Mouse (Mus musculus) myocyte (in vitro differentiated cells): ENCODE results near the gene Nat9.

Experiments
- CEBPB ChIP-seq: IDR thresholded peaks from 2 replicates; pipeline ENCODE4 v1.6.1; 2011; ENCODE audit warnings: mild to moderate bottlenecking, moderate library complexity; ENCODE audit not compliant: poor library complexity, insufficient read depth, severe bottlenecking
- E2F4 ChIP-seq: IDR thresholded peaks from one replicate; pipeline ENCODE4 v1.6.1; 2011; ENCODE audit warnings: mild to moderate bottlenecking, control low read depth, moderate library complexity; ENCODE audit not compliant: insufficient read depth
- MAX ChIP-seq: IDR thresholded peaks from one replicate; pipeline ENCODE4 v1.6.1; 2011; ENCODE audit warnings: low read depth, mild to moderate bottlenecking, control low read depth
- POLR2A ChIP-seq: IDR thresholded peaks from one replicate; pipeline ENCODE4 v1.6.1; 2011; ENCODE audit warnings: low read depth, mild to moderate bottlenecking, control low read depth, moderate library complexity; ENCODE audit not compliant: insufficient read length
- POLR2AphosphoS2 ChIP-seq: IDR thresholded peaks from one replicate; pipeline ENCODE4 v1.6.1; 2011; ENCODE audit warnings: low read depth, control low read depth; ENCODE audit not compliant: insufficient read length
- REST ChIP-seq: IDR thresholded peaks from one replicate; pipeline ENCODE4 v1.6.1; 2011; ENCODE audit warnings: mild to moderate bottlenecking, control low read depth, moderate library complexity; ENCODE audit not compliant: insufficient read depth, insufficient read length
- SRF ChIP-seq: IDR thresholded peaks from one replicate; pipeline ENCODE4 v1.6.1; 2011; ENCODE audit warnings: low read depth; ENCODE audit not compliant: control insufficient read depth, insufficient read length
- TCF12 ChIP-seq: IDR thresholded peaks from one replicate; pipeline ENCODE4 v1.6.1; 2011; ENCODE audit warnings: mild to moderate bottlenecking, control low read depth; ENCODE audit not compliant: poor library complexity, insufficient read depth, severe bottlenecking
- USF1 ChIP-seq: IDR thresholded peaks from one replicate; pipeline ENCODE4 v1.6.1; 2011; ENCODE audit warnings: low read depth, mild to moderate bottlenecking, control low read depth, moderate library complexity

DNA sequence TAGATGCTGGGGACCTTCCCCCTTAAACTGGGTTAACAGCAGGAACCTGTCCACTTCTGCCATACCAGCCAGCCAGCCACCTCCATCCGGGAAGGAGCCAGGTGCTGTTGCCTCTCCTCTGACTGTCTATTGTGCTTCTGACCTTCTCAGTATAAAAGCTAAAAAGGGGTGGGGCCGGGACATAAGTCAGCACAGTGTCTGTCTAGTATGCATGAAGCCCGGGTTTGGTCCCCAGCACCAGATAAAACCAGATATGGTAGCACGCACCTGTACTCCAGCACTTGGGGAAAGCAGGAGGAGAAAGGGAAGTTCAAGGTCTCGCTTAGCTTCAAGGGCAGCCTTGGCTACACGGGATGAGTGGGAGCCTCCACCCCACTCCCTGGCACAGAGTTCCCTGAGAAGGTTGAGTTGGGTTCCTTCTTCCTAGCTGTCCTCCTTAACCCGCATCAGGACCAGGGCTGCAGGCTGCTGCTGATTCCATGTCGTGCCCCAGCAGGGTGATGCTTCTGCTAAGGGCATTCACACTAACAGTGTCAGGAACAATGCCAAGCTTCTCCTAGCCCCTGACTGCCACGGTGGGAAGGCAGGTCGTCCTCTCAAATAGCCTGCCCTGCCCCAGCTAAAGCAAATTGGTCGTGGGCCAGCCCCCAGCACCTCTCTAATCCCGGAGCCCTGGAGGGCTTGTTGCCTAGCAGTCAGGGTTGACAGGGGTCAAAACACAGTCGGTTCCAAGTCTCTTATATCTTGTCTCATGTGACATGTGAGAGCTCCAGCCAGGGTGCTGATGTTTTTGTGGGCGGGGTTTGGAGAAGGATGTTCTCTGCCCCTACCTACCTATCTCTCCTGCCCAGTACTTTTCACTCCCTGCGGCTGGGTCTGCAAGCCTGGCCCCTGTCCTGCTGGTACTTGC is 41.6 kb upstream of the Nat9 start:
- TF ChIP-seq TCF12 (no peak), POLR2A (no peak), REST (no peak), POLR2AphosphoS2 (no peak), MAX (no peak), CEBPB (no peak), E2F4 (no peak), SRF (no peak), USF1 (no peak)
